Mouse (Mus musculus): Measurements from ENCODE around the gene Lztr1.
"Not testable (repeated sequence)": the region's sequence is repeated elsewhere in the genome, so short reads cannot be mapped to it uniquely, and the experiment has no call there.

The Lztr1 gene

GRCm38 (mm10) chr16:17507018-17507552, 1.4 kb upstream of the Lztr1 start:
- DNase-seq (ENCODE audit: low spot score in 2 of 2): no peak

GRCm38 (mm10) chr16:17508031-17508430, 457 bp upstream of the Lztr1 start:
- DNase-seq (ENCODE audit: low spot score in 2 of 2): not testable (repeated sequence)

DNA sequence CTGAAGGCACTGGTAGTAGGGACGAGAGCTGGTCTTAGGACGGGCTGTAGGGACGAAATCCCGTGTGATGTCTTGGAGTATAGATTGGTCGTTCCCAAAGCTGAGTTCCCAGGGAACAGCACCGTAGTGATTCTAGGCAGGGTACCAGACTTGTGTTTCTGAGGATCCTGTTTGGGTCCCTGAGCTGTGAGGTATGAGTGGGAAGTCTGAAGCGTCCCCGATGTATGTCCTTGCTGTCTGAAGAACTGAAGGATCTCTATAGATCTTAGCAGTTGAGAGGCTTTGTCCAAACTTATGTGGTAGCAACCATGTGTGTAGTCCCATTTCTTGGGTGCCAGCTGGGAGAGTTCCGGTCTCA, 731 bp downstream of the Lztr1 start:
- no peak for DNase-seq (ENCODE audit: low spot score in 2 of 2)

- no peak for DNase-seq (ENCODE audit: low spot score in 2 of 2)
Observed at GRCm38 (mm10) chr16:17510143-17510542, 1.7 kb downstream of the Lztr1 start.

- no peak for DNase-seq (ENCODE audit: low spot score in 2 of 2)
Observed at GRCm38 (mm10) chr16:17510686-17511085, 2.2 kb downstream of the Lztr1 start.

DNA sequence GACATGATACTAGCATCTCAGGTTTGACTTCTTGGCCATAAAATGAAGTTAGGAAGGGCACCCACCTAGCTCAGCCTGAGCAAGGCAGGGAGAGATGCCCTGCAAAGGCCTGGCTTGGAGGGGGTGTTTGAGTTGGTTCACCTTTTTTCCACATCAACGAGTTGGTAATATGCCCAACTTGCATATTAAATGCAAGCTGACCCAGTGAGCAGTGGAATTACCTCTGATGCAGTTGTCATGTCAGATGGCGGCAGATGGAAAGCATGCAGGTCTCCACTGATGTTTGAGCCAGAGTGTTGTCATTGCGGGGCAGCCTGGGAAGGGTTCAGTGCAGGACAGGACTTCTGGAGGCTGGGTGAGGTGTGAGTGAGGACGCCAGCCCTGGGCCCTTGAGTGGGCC, 2.9 kb downstream of the Lztr1 start:
- DNase-seq (ENCODE audit: low spot score in 2 of 2): no peak

GRCm38 (mm10) chr16:17518910-17519309, 10.4 kb downstream of the Lztr1 start:
- DNase-seq (ENCODE audit: low spot score in 2 of 2): no peak

DNA sequence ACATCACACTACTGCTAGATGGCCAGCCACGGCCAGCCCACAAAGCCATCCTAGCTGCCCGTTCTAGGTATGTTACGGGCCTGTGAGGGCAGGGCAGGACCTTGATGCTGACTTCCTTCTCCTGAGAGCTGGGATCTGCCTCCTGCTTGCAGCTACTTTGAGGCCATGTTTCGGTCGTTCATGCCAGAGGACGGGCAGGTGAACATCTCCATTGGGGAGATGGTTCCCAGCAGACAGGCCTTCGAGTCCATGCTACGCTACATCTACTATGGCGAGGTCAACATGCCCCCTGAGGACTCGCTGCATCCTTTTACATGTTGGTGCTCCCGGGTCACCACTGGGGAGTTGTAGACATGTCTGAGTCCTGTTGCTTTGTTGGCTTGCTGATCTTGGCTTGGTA, 15.7 kb downstream of the Lztr1 start:
- no peak for DNase-seq (ENCODE audit: low spot score in 2 of 2)

DNA sequence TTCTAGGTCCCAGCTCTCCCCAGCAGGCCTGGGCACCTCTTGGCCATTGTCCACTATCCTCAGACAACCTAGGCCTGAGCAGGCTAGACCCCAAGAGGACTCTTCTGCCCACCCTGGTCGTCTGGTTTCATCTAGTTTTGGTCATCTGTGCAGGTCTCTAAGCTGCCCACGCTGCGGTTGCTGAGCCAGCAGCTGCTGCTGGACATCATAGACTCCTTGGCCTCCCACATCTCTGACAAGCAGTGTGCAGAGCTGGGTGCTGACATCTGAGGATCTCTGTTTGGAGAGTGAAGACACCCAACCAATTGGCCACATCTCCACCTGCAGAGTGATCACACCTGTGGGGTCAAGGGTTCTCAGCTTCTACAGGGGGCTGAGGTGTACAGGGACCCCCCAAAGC, 17.0 kb downstream of the Lztr1 start:
- DNase-seq (ENCODE audit: low spot score in 2 of 2): no peak

GRCm38 (mm10) chr16:17526223-17526622, 17.7 kb downstream of the Lztr1 start:
- no peak for DNase-seq (ENCODE audit: low spot score in 2 of 2)

DNA sequence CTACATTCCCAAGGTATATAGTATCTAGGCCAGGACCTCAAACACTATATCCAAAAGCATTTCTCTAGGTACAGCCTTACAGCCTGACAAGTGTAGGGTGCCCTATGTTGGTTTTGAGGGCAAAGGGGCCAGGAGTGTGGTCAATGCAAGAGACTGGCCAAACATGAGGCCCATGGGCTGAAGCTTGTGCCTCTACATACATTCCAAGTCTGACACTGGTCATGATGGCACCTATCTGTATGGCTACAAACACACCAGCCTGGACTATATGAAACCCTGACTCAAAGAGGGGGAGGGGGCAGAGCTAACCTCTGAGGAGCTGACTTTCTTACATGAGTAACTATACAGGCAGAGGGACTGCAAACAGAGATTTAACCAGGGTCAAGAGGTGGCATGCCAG, 19.1 kb downstream of the Lztr1 start:
- no peak for DNase-seq (ENCODE audit: low spot score in 2 of 2)

GRCm38 (mm10) chr16:17528276-17528675, 19.8 kb downstream of the Lztr1 start:
- DNase-seq (ENCODE audit: low spot score in 2 of 2): no peak

- no peak for DNase-seq (ENCODE audit: low spot score in 2 of 2)
Observed at GRCm38 (mm10) chr16:17529981-17530586, 21.6 kb downstream of the Lztr1 start.

GRCm38 (mm10) chr16:17530640-17531288, 22.3 kb downstream of the Lztr1 start, which contains the start of gene Thap7:
Thap7 (minus strand) TSS chr16:17531136.
- DNase-seq (ENCODE audit: low spot score in 2 of 2): peak; percentile 94 to 98

DNA sequence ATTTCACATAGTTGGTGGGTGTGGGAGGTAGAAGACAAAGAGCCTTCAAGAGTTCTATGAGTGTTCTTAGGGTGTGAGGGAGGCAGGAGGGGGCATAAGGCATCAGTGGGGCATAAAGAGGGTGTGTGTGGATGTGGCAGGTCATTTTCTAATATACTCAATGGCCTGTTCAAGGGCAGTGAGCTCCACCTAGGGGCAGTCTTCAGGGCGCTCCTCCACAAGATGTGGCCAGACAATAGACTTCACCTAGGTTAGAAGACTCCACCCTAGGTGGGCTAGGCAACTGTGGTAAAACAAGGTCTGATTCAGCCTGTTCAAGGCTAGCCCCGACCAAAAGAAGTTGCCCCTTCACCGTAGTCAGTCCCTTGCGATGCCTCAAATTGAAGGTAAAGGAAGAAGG, 23.8 kb downstream of the Lztr1 start:
- peak in 1 of 2 experiments; percentile 51 for DNase-seq (ENCODE audit: low spot score in 2 of 2)

DNA sequence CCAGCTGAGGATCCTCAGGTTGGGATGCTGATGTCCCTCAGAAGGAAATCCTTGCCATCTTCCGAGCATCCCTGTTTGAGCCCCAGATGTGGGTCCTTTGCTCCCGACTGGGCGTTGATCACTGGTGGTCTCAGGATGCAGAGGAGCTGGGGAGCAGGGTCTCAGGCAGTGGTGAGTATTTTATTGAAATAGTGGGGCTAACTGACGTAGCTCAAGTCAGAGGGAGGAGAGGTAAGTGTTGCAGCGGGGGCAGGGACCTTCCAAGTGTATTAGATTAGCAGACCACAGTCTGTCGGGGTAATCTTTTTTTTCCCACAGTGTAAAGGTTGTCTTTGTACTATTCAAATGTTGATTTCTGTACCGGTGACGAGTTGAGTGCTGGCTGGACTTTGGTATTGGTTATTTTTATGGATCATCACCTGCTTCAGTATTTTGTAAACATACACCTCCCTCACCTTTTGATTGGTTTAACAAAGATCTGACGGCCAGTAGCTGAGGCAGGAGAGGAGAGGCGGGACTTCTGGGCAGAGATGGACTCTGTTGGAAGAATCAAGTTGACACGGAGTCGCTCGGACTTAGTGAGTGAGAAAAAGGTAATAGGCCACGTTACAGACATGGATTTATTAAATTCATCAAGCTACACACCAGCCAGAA, 24.3 kb downstream of the Lztr1 start:
- no peak for DNase-seq (ENCODE audit: low spot score in 2 of 2)

DNA sequence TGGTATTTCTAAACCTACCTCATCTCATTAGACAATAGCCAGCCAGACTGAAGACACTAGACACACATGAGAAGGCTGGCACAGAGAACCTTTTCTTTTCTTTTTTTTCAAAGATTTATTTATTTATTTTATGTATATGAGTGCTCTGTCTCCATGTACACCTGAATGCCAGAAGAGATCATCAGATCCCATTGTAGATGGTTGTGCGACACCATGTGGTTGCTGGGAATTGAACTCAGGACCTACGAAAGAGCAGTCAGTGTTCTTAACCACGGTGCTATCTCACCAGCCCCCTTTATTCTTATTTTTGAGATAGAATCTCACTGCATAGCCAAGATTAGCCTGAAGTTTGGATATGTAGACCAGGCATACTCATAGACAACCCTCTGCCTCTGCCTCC, 28.1 kb downstream of the Lztr1 start:
- no peak for DNase-seq (ENCODE audit: low spot score in 2 of 2)

GRCm38 (mm10) chr16:17542632-17543031, 34.1 kb downstream of the Lztr1 start:
- no peak for DNase-seq (ENCODE audit: low spot score in 2 of 2)

- DNase-seq (ENCODE audit: low spot score in 2 of 2): peak in 1 of 2 experiments; percentile 9
Observed at GRCm38 (mm10) chr16:17552837-17553236, 44.3 kb downstream of the Lztr1 start.

- peak in 1 of 2 experiments; percentile 52 for DNase-seq (ENCODE audit: low spot score in 2 of 2)
Observed at GRCm38 (mm10) chr16:17553910-17554685, 45.6 kb downstream of the Lztr1 start.

GRCm38 (mm10) chr16:17554702-17555101, 46.2 kb downstream of the Lztr1 start:
- DNase-seq (ENCODE audit: low spot score in 2 of 2): not testable (repeated sequence)

GRCm38 (mm10) chr16:17556180-17556579, 47.7 kb downstream of the Lztr1 start:
- DNase-seq (ENCODE audit: low spot score in 2 of 2): no peak

Data from spleen, postnatal 10 days (tissue).